Mouse (Mus musculus): ENCODE measurements around the gene Vps37b. TPM values are rescaled to one million over a fixed set of nuclear protein-coding genes. Genes with fewer than 3 reads are reported as not detected.

The Vps37b gene
- polyA plus RNA-seq, 1 experiment, result 40.7 TPM

DNA sequence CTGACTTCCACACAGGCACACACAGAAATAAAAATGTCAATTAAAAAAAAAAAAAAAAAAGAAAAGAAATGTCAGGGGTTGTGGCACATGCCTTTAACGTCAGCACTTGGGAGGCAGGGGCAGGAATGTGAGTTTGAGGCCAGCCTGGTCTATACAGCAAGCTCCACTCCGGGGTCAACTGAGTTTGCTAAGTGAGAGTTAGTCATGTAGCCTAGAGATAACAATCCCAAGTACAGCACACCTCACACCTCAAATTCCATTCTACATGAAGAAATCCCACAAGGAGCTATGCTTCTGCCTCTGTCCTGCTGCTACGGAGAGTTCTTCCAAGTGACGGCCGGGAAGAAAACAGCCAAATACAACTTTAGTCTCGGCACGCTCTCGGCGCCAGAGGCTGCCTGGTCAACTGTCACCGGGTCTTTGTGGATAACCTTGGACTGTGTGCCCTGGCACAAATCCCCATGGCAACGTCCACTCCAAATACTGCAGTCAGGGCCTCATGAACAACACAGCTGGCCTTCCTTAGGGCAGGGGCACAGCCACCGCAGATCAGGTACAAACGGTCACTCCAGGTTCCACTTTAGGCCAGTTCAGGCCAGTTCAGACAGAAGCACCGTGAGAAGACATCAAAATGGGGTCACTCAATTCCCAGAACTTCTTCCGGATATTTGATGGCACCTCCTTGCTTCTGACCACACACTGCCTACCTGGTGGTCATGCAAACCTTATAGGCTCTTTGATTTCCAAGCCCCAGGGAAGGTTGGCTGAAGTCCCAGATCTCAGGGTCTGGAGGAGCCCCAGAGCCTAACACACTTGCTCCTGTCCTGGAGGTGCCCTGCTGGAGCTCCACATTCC lies 6.3 kb downstream of the Vps37b start:
- Histone ChIP-seq H3K36me3 (ENCODE audit: control insufficient read depth, insufficient read depth) (peaks cover 35% of the 10 kb centered on the region), H3K79me2 (ENCODE audit: control insufficient read depth, insufficient read depth) (peaks cover 100% of the 10 kb centered on the region), H3ac (ENCODE audit: control insufficient read depth, insufficient read length, low read depth) (no peak overlapping the region), H3K79me3 (ENCODE audit: low read depth) (peaks cover 99% of the 10 kb centered on the region), H3K27me3 (ENCODE audit: control insufficient read depth, insufficient read depth, insufficient read length) (no peaks in the 10 kb centered on the region), H3K4me3 (ENCODE audit: insufficient read depth, poor library complexity, severe bottlenecking) (no peak overlapping the region)
- TF ChIP-seq FOSL1 (IDR thresholded peaks at IDR 0.05; ENCODE audit: insufficient read depth, low read length, poor library complexity, severe bottlenecking) (no peak), CEBPB (IDR thresholded peaks at IDR 0.05; ENCODE audit: low read depth) (no peak)

DNA sequence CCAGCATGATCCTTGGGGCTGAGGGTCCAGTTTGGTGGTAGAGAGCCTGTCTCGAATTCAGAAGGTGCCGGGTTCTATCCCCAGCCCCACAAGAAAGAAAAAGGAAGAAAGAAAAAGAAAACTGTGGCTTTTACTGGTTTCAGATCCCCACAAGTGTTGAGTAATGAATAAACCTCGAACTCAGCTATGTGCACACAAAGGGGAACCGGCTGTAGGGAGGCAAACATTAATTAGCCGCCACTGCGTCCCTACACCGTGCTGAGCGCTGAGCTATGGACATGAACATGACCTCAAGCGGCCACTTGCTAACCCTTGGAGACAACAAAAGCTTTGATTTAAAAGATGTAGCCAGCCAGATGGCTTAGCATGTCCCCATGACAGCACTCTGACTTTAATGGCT lies 6.9 kb downstream of the Vps37b start:
- peaks cover 100% of the 10 kb centered on the region for H3K79me2 ChIP-seq (ENCODE audit: control insufficient read depth, insufficient read depth)
- H3K79me3 ChIP-seq (ENCODE audit: low read depth), result peaks cover 99% of the 10 kb centered on the region
- H3K36me3 ChIP-seq (ENCODE audit: control insufficient read depth, insufficient read depth), result peaks cover 40% of the 10 kb centered on the region
- H3ac ChIP-seq (ENCODE audit: control insufficient read depth, insufficient read length, low read depth), result no peak overlapping the region
- TF ChIP-seq FOSL1 (IDR thresholded peaks at IDR 0.05; ENCODE audit: insufficient read depth, low read length, poor library complexity, severe bottlenecking) (no peak), MYOG (IDR thresholded peaks at IDR 0.05; ENCODE audit: control insufficient read depth, extremely low read depth, insufficient read length) (no peak), USF1 (IDR thresholded peaks at IDR 0.05; ENCODE audit: low read depth) (no peak), CEBPB (IDR thresholded peaks at IDR 0.05; ENCODE audit: low read depth) (no peak), MYOD1 (IDR thresholded peaks at IDR 0.05; ENCODE audit: control insufficient read depth, insufficient read length, low read depth) (no peak), CTCF (IDR thresholded peaks at IDR 0.05; ENCODE audit: control insufficient read depth, insufficient read depth, insufficient read length) (no peak), MAX (IDR thresholded peaks at IDR 0.05) (no peak)
- no peaks in the 10 kb centered on the region for H3K27me3 ChIP-seq (ENCODE audit: control insufficient read depth, insufficient read depth, insufficient read length)
- H3K4me3 ChIP-seq (ENCODE audit: insufficient read depth, poor library complexity, severe bottlenecking), result no peak overlapping the region

DNA sequence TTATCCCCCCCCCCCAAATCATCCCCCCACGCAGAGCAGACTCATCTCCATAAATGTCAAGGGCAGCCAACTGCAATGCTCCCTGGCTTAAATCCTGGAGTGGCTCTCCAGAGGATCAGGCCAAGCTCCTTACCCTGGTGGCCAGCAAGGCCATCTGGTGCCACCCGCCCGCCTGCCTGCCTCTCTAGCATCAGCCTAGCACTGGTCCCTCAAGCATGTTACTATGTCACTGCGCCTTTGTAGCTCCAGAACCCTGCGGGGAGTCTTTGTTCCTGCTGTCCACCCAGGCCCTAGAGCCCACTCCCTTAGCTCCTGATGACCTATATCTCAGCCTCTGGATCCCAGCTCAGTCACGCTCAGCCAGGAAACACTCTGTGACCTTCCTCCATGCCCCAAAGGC lies 7.4 kb downstream of the Vps37b start:
- H3K4me3 ChIP-seq (ENCODE audit: insufficient read depth, poor library complexity, severe bottlenecking), result no peak overlapping the region

DNA sequence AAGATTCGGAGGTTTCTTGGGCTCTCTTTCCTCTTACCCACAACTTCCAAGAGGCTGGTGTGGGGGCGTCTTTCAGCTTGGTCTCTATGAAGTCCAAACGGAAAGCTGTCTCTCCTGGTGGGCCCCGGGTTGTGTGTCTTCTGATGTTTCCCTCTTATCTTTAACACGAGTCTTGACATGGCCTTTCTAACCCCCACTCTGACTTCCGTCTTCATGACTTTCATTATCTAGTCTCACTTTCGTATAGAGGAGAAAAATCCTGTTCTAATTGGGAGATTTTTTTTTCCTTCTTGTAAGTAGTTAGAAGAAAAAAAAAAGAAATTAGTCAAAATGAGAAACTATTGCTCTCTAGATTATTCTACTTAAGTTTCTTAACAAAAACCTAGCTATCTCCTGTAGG lies 9.7 kb downstream of the Vps37b start:
- Histone ChIP-seq H3K79me2 (ENCODE audit: control insufficient read depth, insufficient read depth) (peaks cover 100% of the 10 kb centered on the region), H3ac (ENCODE audit: control insufficient read depth, insufficient read length, low read depth) (no peak overlapping the region), H3K27me3 (ENCODE audit: control insufficient read depth, insufficient read depth, insufficient read length) (no peaks in the 10 kb centered on the region), H3K79me3 (ENCODE audit: low read depth) (peaks cover 99% of the 10 kb centered on the region), H3K4me3 (ENCODE audit: insufficient read depth, poor library complexity, severe bottlenecking) (no peak overlapping the region), H3K36me3 (ENCODE audit: control insufficient read depth, insufficient read depth) (peaks cover 49% of the 10 kb centered on the region)
- no peak for TF ChIP-seq MYOD1 (IDR thresholded peaks at IDR 0.05; ENCODE audit: control insufficient read depth, insufficient read length, low read depth)
- TF ChIP-seq CTCF (IDR thresholded peaks at IDR 0.05; ENCODE audit: control insufficient read depth, insufficient read depth, insufficient read length), result no peak
- no peak for TF ChIP-seq MAX (IDR thresholded peaks at IDR 0.05)
- TF ChIP-seq MYOG (IDR thresholded peaks at IDR 0.05; ENCODE audit: control insufficient read depth, extremely low read depth, insufficient read length), result no peak
- TF ChIP-seq FOSL1 (IDR thresholded peaks at IDR 0.05; ENCODE audit: insufficient read depth, low read length, poor library complexity, severe bottlenecking), result no peak
- no peak for TF ChIP-seq CEBPB (IDR thresholded peaks at IDR 0.05; ENCODE audit: low read depth)
- TF ChIP-seq USF1 (IDR thresholded peaks at IDR 0.05; ENCODE audit: low read depth), result no peak

More for the DNA sequence above, 7.4 kb downstream of the Vps37b start:
- peaks cover 100% of the 10 kb centered on the region for H3K79me2 ChIP-seq (ENCODE audit: control insufficient read depth, insufficient read depth)
- H3K36me3 ChIP-seq (ENCODE audit: control insufficient read depth, insufficient read depth), result peaks cover 40% of the 10 kb centered on the region
- no peaks in the 10 kb centered on the region for H3K27me3 ChIP-seq (ENCODE audit: control insufficient read depth, insufficient read depth, insufficient read length)
- peaks cover 99% of the 10 kb centered on the region for H3K79me3 ChIP-seq (ENCODE audit: low read depth)
- TF ChIP-seq CEBPB (IDR thresholded peaks at IDR 0.05; ENCODE audit: low read depth) (no peak), MAX (IDR thresholded peaks at IDR 0.05) (no peak), MYOG (IDR thresholded peaks at IDR 0.05; ENCODE audit: control insufficient read depth, extremely low read depth, insufficient read length) (no peak), MYOD1 (IDR thresholded peaks at IDR 0.05; ENCODE audit: control insufficient read depth, insufficient read length, low read depth) (no peak), FOSL1 (IDR thresholded peaks at IDR 0.05; ENCODE audit: insufficient read depth, low read length, poor library complexity, severe bottlenecking) (no peak), CTCF (IDR thresholded peaks at IDR 0.05; ENCODE audit: control insufficient read depth, insufficient read depth, insufficient read length) (no peak), USF1 (IDR thresholded peaks at IDR 0.05; ENCODE audit: low read depth) (no peak)
- H3ac ChIP-seq (ENCODE audit: control insufficient read depth, insufficient read length, low read depth), result no peak overlapping the region

DNA sequence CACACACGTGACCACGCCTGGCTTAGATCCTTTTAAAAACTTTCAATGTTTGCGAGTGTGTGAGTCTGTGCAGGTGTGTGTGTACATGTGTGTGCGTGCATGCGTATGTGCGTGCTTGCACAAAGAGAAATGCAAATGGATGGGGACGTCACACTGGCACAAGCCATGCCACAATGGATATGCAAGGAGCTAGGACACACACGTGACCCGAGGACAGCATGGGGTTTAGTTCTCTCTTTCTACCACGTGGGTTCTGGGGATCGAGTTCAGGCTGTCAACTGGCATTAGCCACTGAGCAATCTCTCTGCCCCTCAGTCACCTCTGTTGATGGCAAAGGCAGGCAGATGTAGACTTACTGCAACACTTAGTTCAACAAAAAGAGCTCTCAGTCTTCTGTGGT lies 10.4 kb downstream of the Vps37b start:
- Histone ChIP-seq H3ac (ENCODE audit: control insufficient read depth, insufficient read length, low read depth) (no peak overlapping the region), H3K79me2 (ENCODE audit: control insufficient read depth, insufficient read depth) (peaks cover 100% of the 10 kb centered on the region), H3K27me3 (ENCODE audit: control insufficient read depth, insufficient read depth, insufficient read length) (no peaks in the 10 kb centered on the region), H3K79me3 (ENCODE audit: low read depth) (peaks cover 100% of the 10 kb centered on the region), H3K4me3 (ENCODE audit: insufficient read depth, poor library complexity, severe bottlenecking) (no peak overlapping the region), H3K36me3 (ENCODE audit: control insufficient read depth, insufficient read depth) (peaks cover 45% of the 10 kb centered on the region)
- TF ChIP-seq USF1 (IDR thresholded peaks at IDR 0.05; ENCODE audit: low read depth) (no peak), MYOD1 (IDR thresholded peaks at IDR 0.05; ENCODE audit: control insufficient read depth, insufficient read length, low read depth) (no peak), FOSL1 (IDR thresholded peaks at IDR 0.05; ENCODE audit: insufficient read depth, low read length, poor library complexity, severe bottlenecking) (no peak), MAX (IDR thresholded peaks at IDR 0.05) (no peak), MYOG (IDR thresholded peaks at IDR 0.05; ENCODE audit: control insufficient read depth, extremely low read depth, insufficient read length) (no peak), CTCF (IDR thresholded peaks at IDR 0.05; ENCODE audit: control insufficient read depth, insufficient read depth, insufficient read length) (no peak), CEBPB (IDR thresholded peaks at IDR 0.05; ENCODE audit: low read depth) (no peak)

Measured in C2C12 (cell line).